Mouse (Mus musculus) monocyte, adult 59 days (primary cell): ENCODE measurements around the gene Cmklr1. TPM values are rescaled to one million over a fixed set of nuclear protein-coding genes. Genes with fewer than 3 reads are reported as not detected.

Source experiments
- total RNA-seq, 2 experiments: library from RNA; stranded (reverse); gene quantifications; one replicate each; pipeline ENCODE4 v1.2.4; 2023

The Cmklr1 gene
- total RNA-seq: 10 to 100 TPM; 41.9 to 54.1 TPM

DNA sequence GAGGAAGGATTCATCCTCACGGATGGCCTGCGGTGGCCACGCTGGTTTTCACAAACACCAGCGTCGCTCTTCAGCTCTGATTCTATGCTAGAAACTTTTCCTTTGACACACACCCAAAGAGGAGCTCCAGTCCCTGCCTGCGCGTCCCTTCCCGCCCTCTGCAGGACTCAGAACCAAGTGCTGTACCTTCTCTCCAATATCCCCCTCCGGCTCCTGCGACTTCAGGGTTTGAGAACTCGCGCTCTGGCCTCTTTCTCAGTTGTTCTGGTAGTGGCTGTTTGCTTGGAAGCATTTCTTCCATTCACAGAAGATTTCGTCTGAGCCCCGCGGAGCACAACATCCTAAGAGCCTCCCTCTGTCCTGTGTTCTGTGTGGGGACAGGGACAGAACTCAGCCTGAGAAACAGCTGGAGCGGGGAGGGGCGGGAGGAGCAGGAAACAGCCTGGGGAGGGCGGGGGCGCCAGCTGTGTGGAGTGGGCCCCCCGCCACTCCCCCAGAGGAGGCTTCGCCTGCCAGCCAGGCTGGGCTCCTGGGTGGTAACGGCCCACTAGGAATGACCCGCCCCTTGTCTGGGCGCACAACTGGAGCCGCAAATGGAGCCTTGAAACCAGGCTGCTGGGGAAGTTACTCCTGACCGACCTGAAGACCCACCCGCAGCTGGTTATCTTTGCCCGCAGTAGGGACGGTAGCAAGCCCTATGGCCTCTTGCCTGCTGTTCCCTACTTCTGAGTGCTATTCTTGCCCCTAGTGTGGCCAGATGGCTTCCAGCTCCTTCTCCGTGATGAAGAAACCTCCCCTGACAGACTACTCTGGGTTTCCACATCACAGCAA, at the start of gene Cmklr1:
Gene Cmklr1 (minus strand): TSS at position 392 of the 831 bp plus-strand sequence.

Other genes starting within 250 kb of the Cmklr1 start
- not detected for gene Wscd2, start 160.1 kb downstream of the Cmklr1 start, total RNA-seq
- gene 1700069L16Rik, start 74.3 kb upstream of the Cmklr1 start, total RNA-seq: not detected
- 1 to 10 TPM; 4.0 to 5.3 TPM for gene Ficd, start 85.4 kb upstream of the Cmklr1 start, total RNA-seq
- gene Sart3, start 122.1 kb upstream of the Cmklr1 start, total RNA-seq: 10 to 100 TPM; 34.8 to 36.5 TPM
- 100 to 1,000 TPM; 120 to 124 TPM for gene Iscu, start 122.3 kb upstream of the Cmklr1 start, total RNA-seq
- gene Tmem119, start 150.1 kb upstream of the Cmklr1 start, total RNA-seq: under 1 TPM; 0.76 to 0.79 TPM
- 100 to 1,000 TPM; 485 to 500 TPM for gene Selplg, start 182.2 kb upstream of the Cmklr1 start, total RNA-seq